ENCODE assay signal across 12 mouse cellular contexts in the genomic region with DNA sequence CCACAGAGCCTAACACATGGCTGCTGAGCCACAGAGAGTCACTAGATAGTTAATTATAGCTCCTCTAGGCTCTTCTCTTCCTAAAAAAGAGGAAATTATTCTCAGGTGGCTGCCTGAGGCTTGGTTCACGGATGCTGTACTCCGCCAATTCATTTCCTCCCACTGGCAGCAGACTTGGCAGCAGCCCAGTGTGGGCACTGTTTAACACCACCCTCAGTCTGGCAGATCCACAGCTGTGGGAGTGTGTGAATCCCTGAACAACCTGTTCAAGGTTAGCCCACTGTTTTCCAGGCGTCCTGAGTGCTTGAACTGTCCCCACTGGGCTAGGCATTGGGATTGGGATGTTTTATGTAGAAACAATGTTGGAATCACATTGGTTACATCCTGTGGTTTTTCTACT. TPM values are rescaled to one million over a fixed set of nuclear protein-coding genes. Genes with fewer than 3 reads are reported as not detected.
DNase-seq lines count a peak whose midpoint lies in the region; ATAC-seq lines count a peak whose summit lies in the region.
"Had no signal": no experiment of that assay in that cellular context is flagged by ENCODE, and none has a peak within 500 bp of the region (broad histone marks: within the 10 kb centered on the region; RNA-seq: fewer than 3 reads in every experiment).

No protein-coding gene starts in this region.

- H3K4me3 ChIP-seq in forebrain, embryonic 13.5 days = no peak overlapping the region
- H3K4me3 ChIP-seq in forebrain, embryonic 11.5 days (ENCODE audit: low read depth, low read length) = no peak overlapping the region
- H3K4me3 ChIP-seq: heart, adult 2 months had no signal

- no peak overlapping the region for H3K4me2 ChIP-seq in forebrain, embryonic 13.5 days
- H3K4me2 ChIP-seq in forebrain, embryonic 11.5 days (ENCODE audit: low read depth, low read length, severe bottlenecking) = no peak overlapping the region

- no peaks in the 10 kb centered on the region for H3K27me3 ChIP-seq in forebrain, embryonic 13.5 days
- no peaks in the 10 kb centered on the region for H3K27me3 ChIP-seq in forebrain, embryonic 11.5 days (ENCODE audit: control insufficient read depth, insufficient read depth, low read length)

- peaks cover 11% of the 10 kb centered on the region; the same call in 1 of the 2 replicates for H3K4me1 ChIP-seq in forebrain, embryonic 13.5 days
- H3K4me1 ChIP-seq in forebrain, embryonic 11.5 days (replicated peaks; ENCODE audit: control insufficient read depth, insufficient read depth, low read length) = no peaks in the 10 kb centered on the region

- peak; percentile 63 for ATAC-seq in forebrain, embryonic 13.5 days
- no peak for ATAC-seq in forebrain, embryonic 11.5 days (replicated peaks; ENCODE audit: low FRiP score)

- no peak for DNase-seq in forebrain, embryonic 11.5 days (ENCODE audit: low spot score)
- peak; percentile 75 to 83 for DNase-seq in cerebellum, postnatal 14 days
- DNase-seq in layer of hippocampus, postnatal 10 days (ENCODE audit: low spot score in 2 of 2) = peak; percentile 65 to 70
- peak; percentile 90 for DNase-seq in right cerebral cortex, adult 18-20 months
- DNase-seq in retina, embryonic 14.5 days (ENCODE audit: low spot score) = no peak
- no peak for DNase-seq in embryo, embryonic 9.5 days (ENCODE audit: extremely low spot score)
- DNase-seq in spleen, postnatal 14 days (ENCODE audit: low spot score in 2 of 2) = no peak
- DNase-seq: embryo, embryonic 11 days; heart, adult 2 months had no signal

- H3K9me3 ChIP-seq in forebrain, embryonic 13.5 days (replicated peaks) = no peaks in the 10 kb centered on the region
- H3K9me3 ChIP-seq in forebrain, embryonic 11.5 days (ENCODE audit: control insufficient read depth, low read length) = no peaks in the 10 kb centered on the region

- peak overlapping the region; percentile 48 for H3K27ac ChIP-seq in forebrain, embryonic 13.5 days
- H3K27ac ChIP-seq in forebrain, embryonic 11.5 days (ENCODE audit: low read depth, low read length) = no peak overlapping the region
- H3K27ac ChIP-seq: heart, adult 2 months; macrophage had no signal

- H3K36me3 ChIP-seq in forebrain, embryonic 13.5 days (ENCODE audit: poor library complexity, severe bottlenecking) = no peaks in the 10 kb centered on the region
- no peaks in the 10 kb centered on the region for H3K36me3 ChIP-seq in forebrain, embryonic 11.5 days (ENCODE audit: control insufficient read depth, insufficient read depth, low read length)

- WGBS in forebrain, embryonic 13.5 days = 38% methylated on average over 3 of the region's 3 CpGs
- WGBS in forebrain, embryonic 11.5 days = 64% methylated on average over 3 of the region's 3 CpGs

- H3K9ac ChIP-seq in forebrain, embryonic 13.5 days = no peak overlapping the region
- no peak overlapping the region for H3K9ac ChIP-seq in forebrain, embryonic 11.5 days (ENCODE audit: low read length)

RNA-seq across cellular contexts. Expression of a gene that starts 50.0 kb away (rescaled TPM):
- not detected in 2 replicates for polyA plus RNA-seq in forebrain, embryonic 13.5 days (2015; fragmentation: Nextera tagmentation; extraction: Ambion mirVana)
- polyA plus RNA-seq in forebrain, embryonic 11.5 days (2014; fragmentation: Nextera tagmentation; extraction: Ambion mirVana) = 0.05 and 0.29 TPM in 2 replicates
- 1 to 10 TPM; 2.5 to 2.8 TPM for total RNA-seq in layer of hippocampus, postnatal 10 days (2021)
- total RNA-seq: heart, adult 2 months had no signal
- polyA plus RNA-seq: large intestine, adult 2 months; macrophage had no signal

Comparison
In these comparisons a context has a peak if more than half of its experiments do, and no peak if none do; other contexts are left out.
1. DNase-seq: peak in cerebellum, postnatal 14 days (2 of 2), layer of hippocampus, postnatal 10 days (2 of 2) and right cerebral cortex, adult 18-20 months (single experiment); none in forebrain, embryonic 11.5 days (single experiment), retina, embryonic 14.5 days (single experiment), embryo, embryonic 9.5 days (single experiment) and spleen, postnatal 14 days (0 of 2).